Mouse (Mus musculus) liver (tissue): ENCODE measurements at regions not wholly inside any gene's neighbourhood (a gene's known extent, or its start where the extent isn't known, plus 50 kb on each side); places are given as distances from the start of the nearest gene placed in this dataset.
A peak's percentile ranks its signal among the peaks of the same experiment; 100 is the strongest.
"Not testable (repeated sequence)": the region's sequence is repeated elsewhere in the genome, so short reads cannot be mapped to it uniquely, and the experiment has no call there.

Experiments used
- DNase-seq: peaks from one replicate; pipeline ENCODE4 v3.0.0-alpha.2; 2020; ENCODE audit warnings: mixed read lengths

- no peak for DNase-seq
Measured at GRCm38 (mm10) chr7:118320307-118320706, 76.8 kb upstream of the Smg1 start.

DNA sequence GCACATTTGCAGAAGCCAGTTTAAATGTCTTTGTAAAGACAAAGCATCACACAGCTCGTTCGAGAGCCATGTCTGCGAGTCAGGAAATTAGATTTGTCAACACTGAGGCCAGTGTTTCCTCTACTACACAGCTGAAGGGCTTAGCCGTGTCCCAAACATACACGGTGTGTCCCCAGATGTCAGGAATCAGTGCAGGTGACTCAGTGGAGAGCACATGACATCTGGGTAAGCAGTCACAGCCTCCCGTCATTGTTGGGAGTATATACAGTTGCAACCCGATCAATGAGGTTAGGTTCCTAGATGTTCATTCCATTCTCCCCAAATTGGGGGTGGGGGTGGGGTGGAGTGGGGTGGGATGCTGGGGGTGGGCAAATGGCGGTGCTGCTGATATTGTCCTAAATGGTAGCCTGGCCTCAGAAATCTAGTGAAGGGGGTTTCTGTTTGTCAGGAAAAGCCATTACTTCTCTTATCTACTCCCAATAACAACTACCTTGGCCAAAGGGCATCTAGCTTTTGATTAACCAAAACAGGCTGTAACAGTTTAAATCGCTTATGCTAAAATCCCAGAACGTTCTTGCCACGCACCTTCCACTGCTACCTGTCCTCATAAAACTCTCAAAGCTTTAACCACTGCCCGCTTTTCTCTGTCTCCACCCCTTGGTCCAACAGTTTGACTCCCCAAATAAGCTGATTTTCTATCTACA, 75.1 kb upstream of the Smg1 start:
- no peak for DNase-seq

DNA sequence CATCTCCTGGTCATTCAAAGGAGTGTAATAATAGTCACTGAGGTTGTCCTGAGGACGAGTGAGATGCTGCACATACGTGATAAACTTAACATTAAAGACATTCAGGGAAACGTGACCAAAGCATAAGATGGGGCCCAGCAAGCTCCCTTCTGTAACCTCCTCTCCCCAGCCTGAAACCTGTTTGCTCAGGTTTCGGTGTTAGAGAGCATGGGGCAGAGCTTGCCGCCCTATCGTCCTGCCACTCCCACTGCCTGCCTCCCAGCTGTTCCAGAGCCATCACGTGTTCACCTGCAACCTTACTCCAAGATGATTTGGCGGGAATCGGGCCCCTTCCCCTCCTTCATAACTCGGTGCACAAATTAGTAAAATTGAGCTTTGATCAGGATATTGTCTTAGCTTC, 71.4 kb upstream of the Smg1 start:
- DNase-seq, result not testable (repeated sequence)

DNA sequence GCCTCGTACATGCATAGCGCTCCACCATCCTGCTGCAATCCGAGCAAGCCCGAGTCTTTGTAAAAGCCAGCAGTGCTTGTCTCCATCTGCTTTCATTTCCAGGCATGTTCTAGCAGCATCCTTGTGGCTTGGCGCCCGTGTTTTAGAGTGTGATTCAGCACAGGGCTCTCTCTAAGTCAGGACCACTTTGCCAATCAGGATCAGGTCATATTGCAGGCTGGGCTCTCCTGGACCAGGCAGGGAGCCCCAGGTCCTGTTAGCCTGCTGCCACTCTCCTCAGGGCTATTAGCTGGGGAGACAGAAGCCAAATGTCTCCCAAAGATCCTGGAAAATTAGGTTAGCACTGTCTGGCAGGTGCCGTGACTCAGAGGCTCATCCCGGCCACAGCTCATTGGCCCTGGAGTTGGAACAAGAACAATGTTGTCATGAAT, 70.8 kb upstream of the Smg1 start:
- DNase-seq, result no peak

DNA sequence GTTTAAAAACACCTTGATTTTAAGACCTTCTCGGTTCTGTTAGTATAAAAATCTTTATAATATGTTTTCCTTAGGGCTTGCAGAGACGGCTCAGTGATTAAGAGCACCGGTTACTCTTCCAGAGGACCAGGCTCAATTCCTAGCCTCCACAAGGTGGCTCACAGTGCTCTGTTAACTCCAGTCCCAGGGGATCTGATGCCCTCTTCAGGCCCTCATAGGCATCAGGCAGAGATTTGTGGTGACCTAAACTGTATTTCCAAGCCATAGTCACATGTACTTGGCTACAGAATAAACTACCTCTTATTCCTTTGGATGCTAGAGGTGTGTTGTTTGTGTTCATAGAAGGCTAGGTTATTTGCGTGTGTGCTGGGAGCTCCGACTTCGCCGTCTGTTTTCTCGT, 70.3 kb upstream of the Smg1 start:
- no peak for DNase-seq

DNA sequence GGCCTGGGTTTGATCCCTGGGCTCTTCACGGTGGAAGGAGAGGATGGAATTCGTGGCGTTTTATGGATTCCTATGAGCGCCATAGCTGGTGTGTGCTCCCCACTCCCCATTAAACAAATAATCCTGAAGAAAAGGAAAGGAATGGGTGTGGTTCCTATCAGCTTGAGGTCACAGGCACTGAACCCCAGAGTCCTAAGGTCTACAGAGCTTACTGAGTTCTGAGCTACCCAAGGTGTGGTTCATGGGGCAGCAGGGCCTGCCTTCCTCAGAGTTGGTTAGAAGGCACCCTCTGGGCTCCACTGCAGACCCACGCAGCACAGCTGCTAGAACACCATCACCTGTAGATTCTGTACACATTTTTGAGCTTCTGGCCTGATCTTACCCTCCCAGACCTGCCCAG, 66.3 kb upstream of the Smg1 start:
- no peak for DNase-seq

GRCm38 (mm10) chr7:118308882-118309281, 65.4 kb upstream of the Smg1 start:
- DNase-seq, result no peak

GRCm38 (mm10) chr7:118304812-118305211, 61.3 kb upstream of the Smg1 start:
- peak; percentile 75 for DNase-seq

DNA sequence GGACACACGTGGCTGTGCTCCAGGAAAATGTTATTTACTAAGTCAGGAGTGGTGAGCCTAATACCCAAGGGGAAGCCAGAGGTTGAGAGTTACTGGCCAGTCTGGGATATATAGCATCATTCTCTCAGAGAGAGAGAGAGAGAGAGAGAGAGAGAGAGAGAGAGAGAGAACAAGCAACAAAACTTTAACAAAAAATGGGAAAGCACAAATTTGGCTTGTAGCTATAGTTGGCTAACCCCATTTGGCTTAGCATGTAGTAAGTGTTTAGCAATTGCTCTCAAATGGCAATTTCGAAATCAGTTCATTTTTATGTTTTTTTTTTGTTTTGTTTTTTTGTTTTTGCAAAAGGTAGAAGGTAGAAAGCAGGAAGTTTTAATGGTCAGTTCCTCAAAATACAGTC, 60.9 kb upstream of the Smg1 start:
- DNase-seq, result no peak

DNA sequence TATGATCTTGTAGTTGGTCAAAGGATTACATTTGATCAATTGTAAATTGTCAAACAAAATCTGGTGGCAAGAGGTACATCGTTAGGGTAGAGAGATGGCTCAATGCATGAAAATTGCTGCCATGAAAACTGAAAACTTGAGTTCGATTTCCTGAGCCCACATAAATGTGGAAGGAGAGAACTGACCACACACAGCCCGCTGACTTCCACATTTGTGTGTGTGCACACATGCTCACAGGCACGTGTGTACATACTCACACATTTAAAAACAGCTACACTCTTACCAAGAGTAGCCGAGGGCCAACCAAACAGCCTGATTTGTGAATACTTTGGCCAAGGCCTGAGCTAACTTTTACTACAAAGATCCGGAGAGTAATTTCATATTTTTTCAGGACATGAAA, 60.5 kb upstream of the Smg1 start:
- no peak for DNase-seq

- DNase-seq, result no peak
Measured at GRCm38 (mm10) chr7:118300678-118301342, 57.3 kb upstream of the Smg1 start.

- peak; percentile 78 for DNase-seq
Measured at GRCm38 (mm10) chr7:118297613-118298012, 54.1 kb upstream of the Smg1 start.

GRCm38 (mm10) chr7:118296856-118297518, 53.5 kb upstream of the Smg1 start:
- no peak for DNase-seq

DNA sequence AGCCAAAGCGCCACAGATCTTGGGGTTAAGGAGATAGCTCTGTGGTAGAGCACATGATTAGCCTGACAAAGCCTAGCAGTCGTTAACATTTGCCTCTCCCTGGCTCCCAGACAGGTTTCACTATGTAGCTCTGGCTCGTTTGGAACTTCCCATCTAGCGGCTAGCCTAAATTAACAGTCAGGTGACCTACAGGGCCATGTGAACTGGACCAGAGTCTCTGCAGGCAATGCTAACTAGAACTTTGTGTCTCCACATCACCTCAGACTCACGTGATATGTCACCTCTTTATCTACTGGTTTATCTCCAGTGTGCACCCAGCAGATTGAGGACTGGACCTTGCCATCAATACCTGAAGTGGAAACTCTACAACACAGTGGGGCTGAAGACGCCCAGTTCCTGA, 52.4 kb upstream of the Smg1 start:
- DNase-seq, result no peak

DNA sequence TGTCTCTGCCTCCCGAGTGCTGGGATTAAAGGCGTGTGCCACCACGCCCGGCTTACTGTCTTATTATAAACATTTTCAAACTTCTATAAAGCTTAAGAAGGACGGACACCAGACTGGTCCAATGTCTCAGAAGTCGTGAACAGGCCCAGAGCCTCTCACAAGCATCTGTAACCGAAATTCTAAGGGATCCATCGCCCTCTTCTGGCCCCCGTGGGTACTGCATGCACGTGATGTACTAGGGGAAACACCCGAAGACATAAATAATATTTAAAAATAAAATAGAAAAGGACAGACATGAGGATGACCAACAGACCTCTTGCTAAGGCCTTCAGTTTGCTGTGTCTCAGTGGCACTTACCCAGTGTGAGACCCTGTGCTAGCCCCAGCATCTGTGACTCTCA, 51.8 kb upstream of the Smg1 start:
- peak; percentile 44 for DNase-seq

DNA sequence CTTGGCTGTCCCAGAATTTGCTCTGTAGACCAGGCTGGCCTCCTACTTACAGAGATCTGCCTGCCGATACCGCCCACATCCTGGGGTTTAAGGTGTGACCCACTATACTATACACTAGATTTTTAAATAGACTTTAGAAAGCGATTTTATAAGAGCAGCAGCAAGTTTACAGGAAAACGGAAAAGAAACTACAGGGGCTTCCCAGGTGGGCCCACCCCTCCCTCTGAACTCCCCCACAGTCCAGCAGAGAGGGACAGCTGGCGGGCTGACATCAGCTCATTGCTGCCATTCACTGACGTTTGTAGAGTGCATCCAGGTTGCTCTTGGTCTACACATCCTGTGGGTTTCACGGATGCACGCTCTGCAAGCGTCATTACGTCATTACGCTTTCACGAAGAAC, 51.2 kb upstream of the Smg1 start:
- DNase-seq, result no peak
